Mouse (Mus musculus) liver, embryonic 15.5 days (tissue): ENCODE data around the gene Klf16. TPM values are rescaled to one million over a fixed set of nuclear protein-coding genes. Genes with fewer than 3 reads are reported as not detected.
A peak's percentile ranks its signal among the peaks of the same experiment; 100 is the strongest.

Source experiments
- ATAC-seq: fragments of 200-750 bp; cut with Nextera tagmentation; 2 replicates; pipeline ENCODE4 v1.8.0; 2017; ENCODE audit warnings: moderate number of reproducible peaks, mild to moderate bottlenecking, moderate library complexity; ENCODE audit not compliant: insufficient read depth
- H3K27ac ChIP-seq: fragments of 300-500 bp; sonication (generic); replicated peaks from 2 replicates; pipeline ENCODE4 v1.5.1; 2015; ENCODE audit warnings: mild to moderate bottlenecking, inconsistent platforms
- H3K27me3 ChIP-seq: fragments of 300-500 bp; sonication (generic); 2 replicates; pipeline ENCODE4 v1.6.1; 2015; ENCODE audit warnings: mild to moderate bottlenecking, inconsistent platforms
- H3K36me3 ChIP-seq: fragments of 300-500 bp; sonication (generic); replicated peaks from 2 replicates; pipeline ENCODE4 v1.6.1; 2015; ENCODE audit warnings: moderate library complexity, mild to moderate bottlenecking, inconsistent platforms
- H3K4me1 ChIP-seq: fragments of 300-500 bp; sonication (generic); replicated peaks from 2 replicates; pipeline ENCODE4 v1.6.1; 2015; ENCODE audit warnings: inconsistent platforms
- H3K4me2 ChIP-seq: fragments of 300-500 bp; sonication (generic); 2 replicates; pipeline ENCODE4 v1.6.1; 2015; ENCODE audit warnings: moderate library complexity, mild to moderate bottlenecking, inconsistent platforms
- H3K4me3 ChIP-seq: fragments of 300-500 bp; sonication (generic); replicated peaks from 2 replicates; pipeline ENCODE4 v1.5.1; 2015; ENCODE audit warnings: mild to moderate bottlenecking, inconsistent platforms
- H3K9ac ChIP-seq: fragments of 300-500 bp; sonication (generic); 2 replicates; pipeline ENCODE4 v1.6.1; 2015; ENCODE audit warnings: moderate library complexity, mild to moderate bottlenecking, inconsistent platforms
- H3K9me3 ChIP-seq: fragments of 300-500 bp; sonication (generic); replicated peaks from 2 replicates; pipeline ENCODE4 v1.6.1; 2016; ENCODE audit warnings: inconsistent platforms
- WGBS: fragments of 180-500 bp; shearing (Covaris S2); methylation state at CpG from one replicate; pipeline ENCODE4 v1.1.7; 2015; ENCODE audit warnings: mixed read lengths; ENCODE audit not compliant: insufficient replicate concordance; 5-methylcytosine and 5-hydroxymethylcytosine counted together
- microRNA-seq: library from miRNA; unstranded; fragments of <30 nt; microRNA quantifications from one replicate; pipeline ENCODE4, GENCODE M21; 2016
- polyA plus RNA-seq: library from polyadenylated mRNA; unstranded; fragments of >200 nt; fragmentation: Nextera tagmentation; extraction: Ambion mirVana; gene quantifications from 2 replicates; pipeline ENCODE4 v1.2.1, GENCODE M21; 2015

The Klf16 gene
- polyA plus RNA-seq, 1 experiment from 2014 or later, result 12.1 TPM

DNA sequence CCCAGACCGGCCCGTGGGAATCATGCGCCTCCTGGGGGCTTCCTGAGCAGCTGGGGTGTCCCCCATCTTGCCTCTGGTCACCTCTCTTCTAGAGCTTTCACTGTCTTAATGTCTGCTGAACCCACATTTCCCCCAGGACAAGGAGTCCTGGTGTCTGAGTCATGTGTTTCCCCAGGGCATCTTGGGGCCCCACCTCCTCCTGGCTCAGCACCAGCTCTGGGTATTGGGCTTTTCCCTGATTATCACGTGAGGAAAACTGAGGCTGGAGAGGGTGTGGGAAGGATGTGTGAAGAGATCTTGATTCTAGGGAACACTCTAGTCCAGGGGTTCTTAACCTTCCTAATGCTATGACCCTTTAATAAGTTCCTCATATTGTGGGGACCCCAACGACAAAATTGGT is 38.9 kb downstream of the Klf16 start:
- H3K4me2 ChIP-seq, result no peak overlapping the region; the same call in 1 of the 2 replicates
- H3K27me3 ChIP-seq, result peaks cover 22% of the 10 kb centered on the region
- H3K36me3 ChIP-seq, result peaks cover 22% of the 10 kb centered on the region
- no peak for ATAC-seq
- peaks cover 72% of the 10 kb centered on the region for H3K4me1 ChIP-seq
- no peak overlapping the region; the same call in 1 of the 2 replicates for H3K4me3 ChIP-seq
- 56% methylated on average over 5 of the region's 5 CpGs for whole genome bisulfite sequencing
- no peak overlapping the region for H3K9ac ChIP-seq
- peak overlapping the region; percentile 84; the same call in 1 of the 2 replicates for H3K27ac ChIP-seq
- no peaks in the 10 kb centered on the region for H3K9me3 ChIP-seq

GRCm38 (mm10) chr10:80535711-80536110 is 41.4 kb downstream of the Klf16 start:
- no peaks in the 10 kb centered on the region for H3K36me3 ChIP-seq
- peaks cover 77% of the 10 kb centered on the region for H3K4me1 ChIP-seq
- WGBS, result 11% methylated on average over 13 of the region's 13 CpGs
- H3K4me2 ChIP-seq, result peak overlapping the region; percentile 91
- peaks cover 24% of the 10 kb centered on the region for H3K27me3 ChIP-seq
- H3K4me3 ChIP-seq, result peak overlapping the region; percentile 58
- no peaks in the 10 kb centered on the region for H3K9me3 ChIP-seq
- peak overlapping the region; percentile 90 for H3K27ac ChIP-seq
- H3K9ac ChIP-seq, result peak overlapping the region; percentile 49
- no peak for ATAC-seq

GRCm38 (mm10) chr10:80535071-80535470 is 42.0 kb downstream of the Klf16 start:
- peak; percentile 32 for ATAC-seq
- Histone ChIP-seq H3K9me3 (no peaks in the 10 kb centered on the region), H3K4me1 (peaks cover 71% of the 10 kb centered on the region), H3K4me2 (peak overlapping the region; percentile 91), H3K36me3 (no peaks in the 10 kb centered on the region), H3K27me3 (peaks cover 30% of the 10 kb centered on the region), H3K27ac (peak overlapping the region; percentile 90), H3K4me3 (peak overlapping the region; percentile 58), H3K9ac (peak overlapping the region; percentile 49)
- WGBS, result 4% methylated on average over 14 of the region's 14 CpGs

- ATAC-seq, result peak; percentile 76
- peaks cover 58% of the 10 kb centered on the region for H3K4me1 ChIP-seq
- H3K4me3 ChIP-seq, result no peak overlapping the region
- H3K27ac ChIP-seq, result peak overlapping the region; percentile 90
- no peaks in the 10 kb centered on the region for H3K36me3 ChIP-seq
- H3K9ac ChIP-seq, result peak overlapping the region; percentile 32; the same call in 1 of the 2 replicates
- 4% methylated on average over 7 of the region's 7 CpGs for WGBS
- no peaks in the 10 kb centered on the region for H3K9me3 ChIP-seq
- H3K4me2 ChIP-seq, result peak overlapping the region; percentile 91
- peaks cover 44% of the 10 kb centered on the region for H3K27me3 ChIP-seq
Measured at GRCm38 (mm10) chr10:80533704-80534103, 43.4 kb downstream of the Klf16 start.

- Histone ChIP-seq H3K27ac (peak overlapping the region; percentile 90; the same call in 1 of the 2 replicates), H3K27me3 (peaks cover 48% of the 10 kb centered on the region)
- peak; percentile 16; the same call in 1 of the 2 replicates for ATAC-seq
Measured at GRCm38 (mm10) chr10:80532783-80533182, 44.3 kb downstream of the Klf16 start.

DNA sequence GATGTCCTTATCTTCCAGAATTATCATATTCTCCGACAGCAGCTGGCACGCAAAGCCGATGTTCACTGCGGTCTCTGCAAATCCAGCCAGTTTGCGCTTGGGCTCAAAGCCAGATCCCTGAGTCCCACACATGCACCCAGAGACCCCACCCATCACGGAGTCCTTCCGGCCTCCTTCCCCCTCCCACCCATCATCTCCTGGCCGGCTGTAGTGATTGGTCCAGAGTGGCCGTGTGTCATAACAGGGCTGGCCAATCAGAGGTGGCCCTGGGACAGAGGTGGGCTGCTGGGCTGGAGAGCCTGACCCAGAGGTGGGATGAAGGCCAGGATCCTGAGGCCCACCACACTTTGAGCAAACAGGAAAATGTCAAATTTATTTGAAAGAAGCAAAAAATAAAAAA is 50.9 kb downstream of the Klf16 start:
- H3K4me1 ChIP-seq, result no peaks in the 10 kb centered on the region; the same call in none of the 2 replicates
- H3K27me3 ChIP-seq, result peaks cover 90% of the 10 kb centered on the region
- H3K9me3 ChIP-seq, result no peaks in the 10 kb centered on the region
- H3K9ac ChIP-seq, result no peak overlapping the region
- H3K4me2 ChIP-seq, result no peak overlapping the region
- no peak overlapping the region for H3K4me3 ChIP-seq
- 31% methylated on average over 9 of the region's 9 CpGs for WGBS
- no peaks in the 10 kb centered on the region for H3K36me3 ChIP-seq
- H3K27ac ChIP-seq, result no peak overlapping the region
- ATAC-seq, result no peak

More at GRCm38 (mm10) chr10:80532783-80533182, 44.3 kb downstream of the Klf16 start:
- Histone ChIP-seq H3K4me3 (no peak overlapping the region), H3K36me3 (no peaks in the 10 kb centered on the region), H3K4me1 (peaks cover 49% of the 10 kb centered on the region), H3K9me3 (no peaks in the 10 kb centered on the region), H3K9ac (no peak overlapping the region), H3K4me2 (peak overlapping the region; percentile 27)
- WGBS, result 70% methylated on average over 11 of the region's 11 CpGs

DNA sequence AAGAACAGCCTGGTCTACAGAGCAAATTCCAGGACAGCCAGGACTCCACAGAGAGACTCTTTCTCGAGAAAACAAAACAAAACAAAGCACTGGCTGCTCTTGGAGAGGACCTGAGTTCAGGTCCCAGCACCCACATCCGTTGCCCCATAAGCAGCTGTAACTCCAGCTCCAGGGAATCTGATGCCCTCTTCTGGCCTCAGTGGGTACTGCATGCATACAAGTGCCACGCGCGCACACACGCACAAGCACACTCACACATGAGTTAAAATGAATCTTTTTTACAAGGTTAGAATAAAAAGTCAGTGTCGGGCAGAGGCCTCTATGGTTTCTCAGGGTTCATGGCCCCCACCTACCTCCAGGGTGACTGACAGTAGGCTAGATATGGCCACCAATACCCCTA is 53.8 kb downstream of the Klf16 start:
- Histone ChIP-seq H3K4me3 (no peak overlapping the region), H3K27me3 (peaks cover 79% of the 10 kb centered on the region), H3K9me3 (no peaks in the 10 kb centered on the region), H3K4me1 (no peaks in the 10 kb centered on the region; the same call in 1 of the 2 replicates), H3K9ac (no peak overlapping the region), H3K36me3 (no peaks in the 10 kb centered on the region), H3K4me2 (no peak overlapping the region), H3K27ac (no peak overlapping the region)
- no peak for ATAC-seq
- 86% methylated on average over 7 of the region's 7 CpGs for WGBS

- H3K36me3 ChIP-seq, result no peaks in the 10 kb centered on the region
- H3K4me2 ChIP-seq, result no peak overlapping the region
- no peaks in the 10 kb centered on the region for H3K9me3 ChIP-seq
- ATAC-seq, result no peak
- H3K4me1 ChIP-seq, result no peaks in the 10 kb centered on the region; the same call in 1 of the 2 replicates
- no peak overlapping the region for H3K9ac ChIP-seq
- no peak overlapping the region for H3K4me3 ChIP-seq
- no peak overlapping the region for H3K27ac ChIP-seq
- 45% methylated on average over 2 of the region's 2 CpGs for WGBS
- peaks cover 77% of the 10 kb centered on the region for H3K27me3 ChIP-seq
Measured at GRCm38 (mm10) chr10:80519287-80519686, 57.8 kb downstream of the Klf16 start.

Small RNA genes lying within 50 kb of the gene (microRNA-seq; reads per million reads assigned to microRNA genes)
- 1.0 reads per million for gene Mir6912

Other genes starting within 250 kb of the Klf16 start
- gene Pcsk4, start 247.8 kb downstream of the Klf16 start, polyA plus RNA-seq, result 3.9 and 4.1 TPM in 2 replicates
- gene Reep6, start 247.4 kb downstream of the Klf16 start, polyA plus RNA-seq, result 75.6 and 92.4 TPM in 2 replicates
- 2.2 and 2.3 TPM in 2 replicates for gene Adamtsl5, start 228.9 kb downstream of the Klf16 start, polyA plus RNA-seq
- 0.03 and 0.06 TPM in 2 replicates for gene Plk5, start 220.9 kb downstream of the Klf16 start, polyA plus RNA-seq
- gene Mex3d, start 189.7 kb downstream of the Klf16 start, polyA plus RNA-seq, result 0.78 and 0.92 TPM in 2 replicates
- gene Mbd3, start 177.8 kb downstream of the Klf16 start, polyA plus RNA-seq, result 63.2 and 74.5 TPM in 2 replicates
- gene Uqcr11, start 170.5 kb downstream of the Klf16 start, polyA plus RNA-seq, result 526 and 581 TPM in 2 replicates
- 52.8 and 59.5 TPM in 2 replicates for gene Tcf3, start 143.7 kb downstream of the Klf16 start, polyA plus RNA-seq
- gene Onecut3, start 82.5 kb downstream of the Klf16 start, polyA plus RNA-seq, result not detected in 2 replicates
- 0.02 TPM in 1 of 2 replicates, not detected in the other for gene Atp8b3, start 38.2 kb downstream of the Klf16 start, polyA plus RNA-seq
- gene Rexo1, start 15.8 kb downstream of the Klf16 start, polyA plus RNA-seq, result 12.8 and 15.6 TPM in 2 replicates
- gene Abhd17a, start 13.0 kb upstream of the Klf16 start, polyA plus RNA-seq, result 50.8 and 62.8 TPM in 2 replicates
- 41.9 and 45.3 TPM in 2 replicates for gene Scamp4, start 25.6 kb upstream of the Klf16 start, polyA plus RNA-seq
- gene Adat3, start 25.6 kb upstream of the Klf16 start, polyA plus RNA-seq, result 4.8 and 5.8 TPM in 2 replicates
- 1.5 TPM in 2 replicates for gene Gm49322, start 28.7 kb upstream of the Klf16 start, polyA plus RNA-seq
- 49.7 and 60.4 TPM in 2 replicates for gene Csnk1g2, start 45.5 kb upstream of the Klf16 start, polyA plus RNA-seq
- gene Btbd2, start 79.8 kb upstream of the Klf16 start, polyA plus RNA-seq, result 14.4 and 15.9 TPM in 2 replicates
- 74.9 and 84.6 TPM in 2 replicates for gene Mknk2, start 100.8 kb upstream of the Klf16 start, polyA plus RNA-seq
- gene Mob3a, start 124.7 kb upstream of the Klf16 start, polyA plus RNA-seq, result 28.0 and 31.6 TPM in 2 replicates
- 7.1 and 8.1 TPM in 2 replicates for gene Izumo4, start 124.9 kb upstream of the Klf16 start, polyA plus RNA-seq
- 20.2 and 21.8 TPM in 2 replicates for gene Ap3d1, start 164.9 kb upstream of the Klf16 start, polyA plus RNA-seq
- 8.1 and 9.3 TPM in 2 replicates for gene Dot1l, start 177.9 kb upstream of the Klf16 start, polyA plus RNA-seq
- 31.3 and 32.8 TPM in 2 replicates for gene Sf3a2, start 220.9 kb upstream of the Klf16 start, polyA plus RNA-seq
- 73.6 and 83.0 TPM in 2 replicates for gene Plekhj1, start 221.3 kb upstream of the Klf16 start, polyA plus RNA-seq
- gene Amh, start 227.9 kb upstream of the Klf16 start, polyA plus RNA-seq, result 0.10 and 0.12 TPM in 2 replicates
- 0.97 and 1.3 TPM in 2 replicates for gene Jsrp1, start 236.2 kb upstream of the Klf16 start, polyA plus RNA-seq
- gene Oaz1, start 249.3 kb upstream of the Klf16 start, polyA plus RNA-seq, result 1,470 and 1,719 TPM in 2 replicates